Mouse (Mus musculus): Measurements from ENCODE around the gene Ubald1. TPM values are rescaled to one million over a fixed set of nuclear protein-coding genes. Genes with fewer than 3 reads are reported as not detected.
A peak's percentile ranks its signal among the peaks of the same experiment; 100 is the strongest.

Gene Ubald1
- polyA plus RNA-seq, 1 experiment from 2014 or later: 31.5 TPM

DNA sequence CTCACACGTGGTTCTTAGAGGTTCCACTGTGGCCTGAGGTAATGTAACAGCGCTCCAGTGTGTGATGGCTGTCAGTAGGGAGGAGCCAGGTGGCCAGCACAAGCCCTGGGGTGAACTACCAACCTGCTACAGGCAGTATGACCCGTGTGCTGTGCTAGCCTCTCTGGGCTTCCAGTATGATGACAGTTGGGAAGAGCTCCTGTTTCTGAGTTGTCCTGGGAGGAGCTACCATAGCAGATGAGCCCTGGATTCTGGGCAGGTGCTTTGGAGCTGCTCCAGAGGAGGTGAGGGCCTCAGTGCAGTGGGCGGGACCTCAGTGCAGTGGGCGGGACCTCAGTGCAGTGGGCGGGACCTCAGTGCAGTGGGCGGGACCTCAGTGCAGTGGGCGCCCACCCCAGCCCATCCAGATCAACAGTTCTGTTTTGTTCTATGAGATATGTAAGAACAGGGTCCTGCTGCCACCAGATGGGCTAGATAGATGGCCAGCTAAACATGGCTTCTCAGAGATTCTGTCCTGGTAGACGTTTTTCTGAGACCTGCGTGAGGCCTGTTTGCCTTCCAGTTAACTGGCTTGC is 32.0 kb upstream of the Ubald1 start:
- no peak overlapping the region for H3K4me3 ChIP-seq (replicated peaks)
- no peaks in the 10 kb centered on the region for H3K27me3 ChIP-seq
- peaks cover 89% of the 10 kb centered on the region for H3K36me3 ChIP-seq
- H3K27ac ChIP-seq: peak overlapping the region; percentile 41; the same call in 1 of the 2 replicates
- WGBS: 67% methylated on average over 10 of the region's 10 CpGs
- H3K4me2 ChIP-seq: no peak overlapping the region
- H3K9ac ChIP-seq (replicated peaks): no peak overlapping the region
- no peaks in the 10 kb centered on the region for H3K9me3 ChIP-seq
- ATAC-seq (ENCODE audit: insufficient number of reproducible peaks, insufficient read depth, low FRiP score, low TSS enrichment, low read depth): no peak
- no peaks in the 10 kb centered on the region for H3K4me1 ChIP-seq (replicated peaks)

DNA sequence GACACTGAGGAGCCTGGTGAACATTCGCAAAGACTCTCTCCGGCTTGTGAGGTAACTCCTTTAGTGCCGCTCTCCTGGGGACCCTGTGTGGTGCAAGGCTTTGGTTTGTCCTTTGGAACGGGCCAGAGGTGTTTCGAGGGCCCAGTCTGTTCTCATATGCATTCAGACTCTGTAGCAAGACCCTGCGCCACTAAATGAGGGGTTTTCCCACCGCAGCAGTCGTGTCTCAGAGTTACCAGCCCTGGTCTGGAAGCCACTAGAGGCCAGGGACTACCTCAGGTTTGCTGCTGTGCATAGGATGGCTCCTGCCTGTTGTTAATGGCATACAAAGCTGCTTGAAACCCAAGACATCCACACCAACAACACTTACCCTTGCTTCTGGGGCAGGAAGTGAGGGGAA is 30.6 kb upstream of the Ubald1 start:
- H3K9me3 ChIP-seq: no peaks in the 10 kb centered on the region
- no peak overlapping the region for H3K27ac ChIP-seq
- H3K4me3 ChIP-seq (replicated peaks): no peak overlapping the region
- no peak for ATAC-seq (ENCODE audit: insufficient number of reproducible peaks, insufficient read depth, low FRiP score, low TSS enrichment, low read depth)
- peaks cover 79% of the 10 kb centered on the region for H3K36me3 ChIP-seq
- WGBS: 95% methylated on average over 8 of the region's 8 CpGs
- no peaks in the 10 kb centered on the region for H3K4me1 ChIP-seq (replicated peaks)
- no peaks in the 10 kb centered on the region for H3K27me3 ChIP-seq
- H3K4me2 ChIP-seq: no peak overlapping the region
- no peak overlapping the region for H3K9ac ChIP-seq (replicated peaks)

DNA sequence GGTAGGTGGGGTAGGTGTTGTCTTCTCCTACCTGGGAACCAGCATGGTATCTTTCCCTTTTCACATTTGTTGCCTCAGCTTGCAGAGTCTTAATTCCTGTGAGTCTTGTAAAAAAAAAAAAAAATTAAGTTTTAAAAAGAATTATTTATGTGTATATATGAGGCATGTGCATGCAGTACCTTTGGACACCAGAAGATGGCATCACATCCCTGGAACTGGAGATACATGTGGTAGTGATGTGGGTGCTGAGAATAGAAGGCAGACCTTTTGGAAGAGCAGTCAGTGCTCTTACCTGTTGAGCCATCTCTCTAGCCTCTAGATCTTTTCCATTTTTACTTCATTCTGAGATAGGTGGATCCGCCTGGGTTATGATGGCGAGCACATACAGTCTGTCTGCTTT is 29.6 kb upstream of the Ubald1 start:
- peaks cover 70% of the 10 kb centered on the region for H3K36me3 ChIP-seq
- H3K9ac ChIP-seq (replicated peaks): no peak overlapping the region
- H3K9me3 ChIP-seq: no peaks in the 10 kb centered on the region
- H3K27me3 ChIP-seq: no peaks in the 10 kb centered on the region
- no peak overlapping the region for H3K27ac ChIP-seq
- no peak overlapping the region for H3K4me3 ChIP-seq (replicated peaks)
- H3K4me2 ChIP-seq: no peak overlapping the region
- 100% methylated on average over 2 of the region's 2 CpGs for WGBS
- ATAC-seq (ENCODE audit: insufficient number of reproducible peaks, insufficient read depth, low FRiP score, low TSS enrichment, low read depth): no peak
- peaks cover 9% of the 10 kb centered on the region for H3K4me1 ChIP-seq (replicated peaks)

DNA sequence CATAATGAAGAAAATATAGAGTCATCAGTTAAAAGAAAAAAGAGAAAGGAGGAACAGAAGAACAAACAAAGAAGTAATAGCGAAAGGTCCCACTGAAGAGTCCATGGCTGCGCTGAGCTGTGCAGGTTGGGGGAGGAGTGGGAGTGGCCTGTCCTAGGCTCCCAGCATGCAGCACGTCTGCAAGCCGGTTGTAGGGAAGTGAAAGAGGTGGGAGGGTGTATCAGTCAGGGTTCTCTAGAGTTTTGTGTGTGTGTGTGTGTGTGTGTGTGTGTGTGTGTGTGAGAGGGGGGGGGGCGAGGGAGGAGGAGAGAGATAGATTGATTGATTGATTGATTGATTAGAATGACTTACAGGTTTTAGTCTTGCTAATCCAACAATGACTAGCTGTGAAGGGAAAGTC is 27.9 kb upstream of the Ubald1 start:
- no peak overlapping the region for H3K9ac ChIP-seq (replicated peaks)
- no peak overlapping the region for H3K27ac ChIP-seq
- no peaks in the 10 kb centered on the region for H3K27me3 ChIP-seq
- H3K4me2 ChIP-seq: no peak overlapping the region
- no peaks in the 10 kb centered on the region for H3K9me3 ChIP-seq
- 69% methylated on average over 5 of the region's 5 CpGs for WGBS
- ATAC-seq (ENCODE audit: insufficient number of reproducible peaks, insufficient read depth, low FRiP score, low TSS enrichment, low read depth): no peak
- H3K4me1 ChIP-seq (replicated peaks): peaks cover 12% of the 10 kb centered on the region
- no peak overlapping the region for H3K4me3 ChIP-seq (replicated peaks)
- H3K36me3 ChIP-seq: peaks cover 59% of the 10 kb centered on the region

DNA sequence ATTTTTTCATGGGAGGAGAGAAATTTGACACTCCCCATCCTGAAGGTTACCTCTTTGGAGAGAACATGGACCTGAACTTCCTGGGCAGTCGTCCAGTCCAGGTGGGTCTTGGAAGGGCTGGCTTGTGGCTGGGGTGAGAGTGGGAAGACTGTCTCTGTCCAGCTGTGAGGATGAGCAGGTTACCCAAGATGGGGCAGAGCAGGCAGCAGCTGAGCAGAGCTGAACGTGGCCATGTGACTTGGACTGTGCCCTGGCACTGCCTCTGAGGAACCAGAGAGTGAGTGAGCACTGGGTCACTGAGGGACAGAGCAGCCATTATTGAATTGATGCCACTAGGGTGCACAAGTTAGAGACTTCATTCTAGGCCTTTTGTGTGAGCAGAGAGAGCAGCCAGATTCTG is 27.3 kb upstream of the Ubald1 start:
- H3K4me2 ChIP-seq: no peak overlapping the region
- 76% methylated on average over 2 of the region's 2 CpGs for WGBS
- no peak overlapping the region for H3K4me3 ChIP-seq (replicated peaks)
- H3K9me3 ChIP-seq: no peaks in the 10 kb centered on the region
- peaks cover 53% of the 10 kb centered on the region for H3K36me3 ChIP-seq
- H3K9ac ChIP-seq (replicated peaks): 0 out of 2 replicates have a peak overlapping the region, but pooled peaks have one; percentile 27
- no peak for ATAC-seq (ENCODE audit: insufficient number of reproducible peaks, insufficient read depth, low FRiP score, low TSS enrichment, low read depth)
- 0 out of 2 replicates have a peak overlapping the region, but pooled peaks have one; percentile 7 for H3K27ac ChIP-seq
- no peaks in the 10 kb centered on the region for H3K27me3 ChIP-seq
- peaks cover 12% of the 10 kb centered on the region for H3K4me1 ChIP-seq (replicated peaks)

DNA sequence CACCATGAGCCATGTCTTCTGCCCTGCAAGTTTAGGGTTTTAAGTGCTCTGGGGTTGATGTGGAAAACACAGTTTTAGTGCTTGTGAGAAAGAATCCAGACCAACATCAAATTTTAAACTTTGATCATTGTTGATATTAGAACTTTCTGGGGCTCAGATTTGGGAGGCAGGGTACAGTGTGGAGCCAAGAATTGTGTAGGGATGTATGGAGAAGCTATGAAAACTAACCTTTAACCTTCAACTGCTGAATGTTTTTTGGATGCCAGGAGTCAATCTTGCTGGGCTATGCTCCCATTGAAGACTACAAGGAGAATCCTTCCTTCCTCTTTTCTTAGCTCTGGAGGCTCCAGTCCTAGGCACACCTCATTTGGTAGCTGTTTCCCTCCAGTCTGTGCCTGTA is 26.4 kb upstream of the Ubald1 start:
- Histone ChIP-seq H3K27ac (no peak overlapping the region), H3K36me3 (peaks cover 45% of the 10 kb centered on the region), H3K4me3 (replicated peaks) (no peak overlapping the region), H3K27me3 (no peaks in the 10 kb centered on the region), H3K4me2 (no peak overlapping the region), H3K9me3 (no peaks in the 10 kb centered on the region), H3K4me1 (replicated peaks) (peaks cover 12% of the 10 kb centered on the region), H3K9ac (replicated peaks) (no peak overlapping the region)
- no peak for ATAC-seq (ENCODE audit: insufficient number of reproducible peaks, insufficient read depth, low FRiP score, low TSS enrichment, low read depth)

DNA sequence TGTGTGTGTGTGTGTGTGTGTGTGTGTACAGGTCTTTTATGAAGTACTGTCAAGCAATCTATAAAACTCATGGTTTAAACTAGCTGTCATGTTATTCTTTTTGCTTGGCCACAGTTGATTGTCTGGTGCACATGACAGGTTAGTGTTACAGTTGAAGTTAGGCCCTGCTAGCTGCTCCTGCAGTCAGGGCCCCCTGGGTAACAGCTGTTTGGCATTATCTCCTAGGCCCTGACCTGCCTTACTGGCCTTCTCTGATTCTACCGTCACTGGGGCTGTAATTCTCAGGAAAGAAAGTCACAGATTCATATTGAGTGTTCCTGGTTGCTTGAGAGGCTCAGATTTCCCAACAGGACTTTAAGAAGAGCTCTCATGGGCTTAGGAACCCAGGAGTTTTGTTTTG is 25.5 kb upstream of the Ubald1 start:
- 8% methylated on average over 1 of the region's 1 CpGs for WGBS
- H3K4me2 ChIP-seq: no peak overlapping the region
- H3K9me3 ChIP-seq: no peaks in the 10 kb centered on the region
- H3K27me3 ChIP-seq: no peaks in the 10 kb centered on the region
- H3K4me1 ChIP-seq (replicated peaks): peaks cover 12% of the 10 kb centered on the region
- H3K27ac ChIP-seq: peak overlapping the region; percentile 35; the same call in 1 of the 2 replicates
- no peak overlapping the region for H3K4me3 ChIP-seq (replicated peaks)
- peaks cover 35% of the 10 kb centered on the region for H3K36me3 ChIP-seq
- H3K9ac ChIP-seq (replicated peaks): no peak overlapping the region
- ATAC-seq (ENCODE audit: insufficient number of reproducible peaks, insufficient read depth, low FRiP score, low TSS enrichment, low read depth): no peak

DNA sequence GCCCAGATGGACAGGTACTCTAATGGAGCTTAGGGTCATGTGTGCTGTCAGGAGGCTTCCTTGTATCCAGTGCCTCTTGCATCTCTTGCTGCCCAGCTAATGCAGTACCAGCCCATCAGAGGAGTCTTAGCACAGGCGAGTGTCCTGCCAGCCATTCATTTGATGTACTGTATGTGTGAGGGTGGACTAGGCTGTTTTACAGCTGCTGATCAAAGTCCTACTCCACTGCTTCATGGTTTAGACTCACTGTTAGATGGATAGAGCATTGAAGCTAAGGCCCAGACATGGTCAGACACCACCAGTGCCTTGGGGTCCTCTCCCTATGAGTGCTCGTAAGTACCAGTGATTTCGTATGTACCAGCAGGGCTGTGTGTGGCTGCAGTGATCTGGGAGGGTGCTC is 24.8 kb upstream of the Ubald1 start:
- Histone ChIP-seq H3K4me1 (replicated peaks) (peaks cover 12% of the 10 kb centered on the region), H3K4me3 (replicated peaks) (no peak overlapping the region), H3K27ac (no peak overlapping the region), H3K4me2 (no peak overlapping the region), H3K9ac (replicated peaks) (no peak overlapping the region), H3K36me3 (peaks cover 28% of the 10 kb centered on the region), H3K27me3 (no peaks in the 10 kb centered on the region), H3K9me3 (no peaks in the 10 kb centered on the region)
- no peak for ATAC-seq (ENCODE audit: insufficient number of reproducible peaks, insufficient read depth, low FRiP score, low TSS enrichment, low read depth)
- WGBS: 78% methylated on average over 3 of the region's 3 CpGs

DNA sequence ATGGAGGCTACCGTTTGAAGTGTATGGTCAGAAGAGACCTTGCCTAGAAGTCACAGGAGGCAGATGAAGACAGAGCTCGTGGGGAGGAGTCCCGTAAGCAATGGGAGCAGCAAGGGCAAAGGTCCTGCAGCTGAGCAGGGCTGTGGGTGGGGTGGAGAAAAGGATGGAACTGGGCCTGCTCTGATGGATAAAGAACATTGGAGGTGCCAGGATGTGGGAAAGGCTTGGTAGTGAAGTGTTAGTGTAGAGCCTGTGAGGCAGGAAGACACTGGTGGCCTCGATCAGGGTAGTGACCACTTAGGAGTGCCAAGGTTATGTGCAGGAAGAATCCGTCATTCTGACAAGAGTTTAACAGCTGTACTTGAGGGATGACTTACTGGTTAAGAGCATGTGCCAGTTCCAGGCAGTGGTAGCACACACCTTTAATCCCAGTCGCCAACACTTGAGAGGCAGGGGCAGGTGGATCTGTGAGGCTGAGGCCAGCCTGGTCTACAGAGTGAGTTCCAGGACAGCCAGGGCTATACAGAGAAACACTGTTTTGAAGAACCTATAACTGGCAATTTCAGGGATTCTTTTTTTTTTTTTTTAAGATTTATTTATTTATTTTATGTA is 23.5 kb upstream of the Ubald1 start:
- H3K36me3 ChIP-seq: peaks cover 15% of the 10 kb centered on the region
- H3K9ac ChIP-seq (replicated peaks): no peak overlapping the region
- no peak overlapping the region for H3K27ac ChIP-seq
- no peaks in the 10 kb centered on the region for H3K9me3 ChIP-seq
- peaks cover 12% of the 10 kb centered on the region for H3K4me1 ChIP-seq (replicated peaks)
- no peak overlapping the region for H3K4me2 ChIP-seq
- WGBS: 71% methylated on average over 6 of the region's 6 CpGs
- no peaks in the 10 kb centered on the region for H3K27me3 ChIP-seq
- no peak for ATAC-seq (ENCODE audit: insufficient number of reproducible peaks, insufficient read depth, low FRiP score, low TSS enrichment, low read depth)
- H3K4me3 ChIP-seq (replicated peaks): no peak overlapping the region

DNA sequence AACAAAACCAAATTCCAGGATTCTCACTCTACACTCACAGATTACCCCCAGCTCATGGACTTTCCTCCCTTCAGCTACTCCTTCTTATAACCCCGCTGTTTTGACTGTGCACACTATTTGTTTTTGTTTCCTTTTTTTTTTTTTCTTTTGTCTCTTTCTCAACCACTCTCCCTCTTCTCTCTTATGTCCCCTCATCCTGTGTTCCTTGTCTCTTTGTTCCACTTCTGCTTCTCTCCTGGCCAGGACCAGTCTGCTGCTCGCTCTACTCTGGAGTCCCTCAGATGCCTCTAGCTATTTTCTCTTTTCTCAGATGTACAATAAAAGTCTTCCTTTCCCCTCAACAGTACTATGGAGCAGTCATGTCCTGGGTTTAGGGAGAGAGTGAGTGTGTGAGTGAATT is 22.3 kb upstream of the Ubald1 start:
- peaks cover 12% of the 10 kb centered on the region for H3K4me1 ChIP-seq (replicated peaks)
- WGBS: 93% methylated on average over 2 of the region's 2 CpGs
- no peak for ATAC-seq (ENCODE audit: insufficient number of reproducible peaks, insufficient read depth, low FRiP score, low TSS enrichment, low read depth)
- H3K4me2 ChIP-seq: no peak overlapping the region
- no peaks in the 10 kb centered on the region for H3K9me3 ChIP-seq
- H3K36me3 ChIP-seq: peaks cover 6% of the 10 kb centered on the region; the same call in 1 of the 2 replicates
- no peak overlapping the region for H3K4me3 ChIP-seq (replicated peaks)
- H3K27me3 ChIP-seq: no peaks in the 10 kb centered on the region
- no peak overlapping the region for H3K27ac ChIP-seq
- no peak overlapping the region for H3K9ac ChIP-seq (replicated peaks)

DNA sequence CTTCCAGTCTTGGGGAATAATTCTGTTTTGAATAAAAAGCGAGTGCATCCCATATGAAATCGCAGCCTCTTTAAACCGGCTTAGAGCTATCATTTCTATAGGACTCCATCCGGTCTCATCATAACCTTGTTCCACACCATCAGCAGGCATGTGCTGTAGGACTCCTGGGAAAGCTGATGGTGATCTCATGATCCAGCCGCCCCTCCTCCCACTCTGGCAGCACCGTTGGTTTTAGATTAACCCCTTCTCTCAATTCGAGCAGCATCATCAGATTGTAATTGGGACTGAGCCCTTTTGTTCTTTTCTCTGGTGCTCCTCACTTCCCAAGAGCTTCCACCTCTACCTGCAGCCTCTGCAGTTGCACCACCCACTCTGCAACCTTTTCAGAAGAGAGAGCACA is 21.1 kb upstream of the Ubald1 start:
- no peak overlapping the region for H3K4me2 ChIP-seq

DNA sequence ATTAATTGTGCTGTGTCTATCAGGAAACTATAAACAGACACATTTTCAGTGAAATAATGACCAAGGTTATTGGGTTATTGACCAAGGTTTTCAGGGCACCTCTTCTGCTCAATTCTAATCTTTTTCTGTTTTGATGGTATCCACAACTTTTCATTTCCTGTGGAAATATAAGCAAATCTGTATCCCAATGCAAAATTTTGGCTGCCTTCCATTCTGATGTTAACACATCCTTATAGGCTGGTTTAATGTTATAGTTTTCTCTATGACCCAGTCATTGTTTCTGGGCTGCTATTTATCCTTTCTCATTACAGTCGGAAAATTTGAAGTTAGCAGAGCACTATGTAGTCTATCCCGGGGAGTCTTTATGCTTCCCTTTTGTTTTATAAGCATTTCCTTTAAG is 19.6 kb upstream of the Ubald1 start:
- no peak for ATAC-seq (ENCODE audit: insufficient number of reproducible peaks, insufficient read depth, low FRiP score, low TSS enrichment, low read depth)
- H3K4me3 ChIP-seq (replicated peaks): no peak overlapping the region
- no peak overlapping the region for H3K4me2 ChIP-seq
- no peaks in the 10 kb centered on the region for H3K27me3 ChIP-seq
- 0 out of 2 replicates have a peak, but pooled peaks cover 1% of the 10 kb centered on the region for H3K36me3 ChIP-seq
- WGBS: 82% methylated on average over 2 of the region's 2 CpGs
- H3K27ac ChIP-seq: no peak overlapping the region
- H3K9ac ChIP-seq (replicated peaks): no peak overlapping the region
- no peaks in the 10 kb centered on the region for H3K9me3 ChIP-seq
- peaks cover 2% of the 10 kb centered on the region; the same call in 1 of the 2 replicates for H3K4me1 ChIP-seq (replicated peaks)

More for the DNA sequence above, 21.1 kb upstream of the Ubald1 start:
- H3K9ac ChIP-seq (replicated peaks): no peak overlapping the region
- no peak overlapping the region for H3K27ac ChIP-seq
- no peaks in the 10 kb centered on the region for H3K9me3 ChIP-seq
- WGBS: 67% methylated on average over 7 of the region's 7 CpGs
- H3K4me3 ChIP-seq (replicated peaks): no peak overlapping the region
- no peak for ATAC-seq (ENCODE audit: insufficient number of reproducible peaks, insufficient read depth, low FRiP score, low TSS enrichment, low read depth)
- H3K36me3 ChIP-seq: no peaks in the 10 kb centered on the region
- H3K27me3 ChIP-seq: no peaks in the 10 kb centered on the region
- H3K4me1 ChIP-seq (replicated peaks): peaks cover 12% of the 10 kb centered on the region

Measured in limb, embryonic 12.5 days (tissue).